Mouse (Mus musculus) MEL-GATA-1-ER (cell line): ENCODE measurements around the gene A1bg.
A peak's percentile ranks its signal among the peaks of the same experiment; 100 is the strongest.

Experiments
- DNase-seq: peaks from one replicate; pipeline ENCODE4 v3.0.0-alpha.2; 2012; ENCODE audit warnings: low read depth; ENCODE audit errors: extremely low read depth

The A1bg gene

GRCm38 (mm10) chr15:60922912-60923311, at the start of gene A1bg:
A1bg (minus strand) TSS chr15:60923012.
- no peak for DNase-seq

DNA sequence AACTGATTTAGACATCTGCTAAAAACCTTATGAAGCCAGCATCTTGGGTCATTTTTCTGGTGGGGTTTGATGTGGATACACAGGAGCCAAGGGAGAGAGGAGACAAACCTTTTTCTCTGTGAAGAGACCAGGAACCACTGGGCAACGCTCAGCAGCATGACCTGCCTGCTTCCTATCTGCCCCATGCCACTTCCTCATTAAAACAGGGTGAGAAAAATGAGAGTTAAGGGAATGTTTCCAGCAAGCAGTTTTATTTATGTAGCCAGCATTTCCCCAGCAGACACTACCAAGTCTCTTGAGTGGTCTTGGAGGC, 45.7 kb upstream of the A1bg start:
- no peak for DNase-seq

GRCm38 (mm10) chr15:60967841-60968548, 45.2 kb upstream of the A1bg start:
- no peak for DNase-seq

DNA sequence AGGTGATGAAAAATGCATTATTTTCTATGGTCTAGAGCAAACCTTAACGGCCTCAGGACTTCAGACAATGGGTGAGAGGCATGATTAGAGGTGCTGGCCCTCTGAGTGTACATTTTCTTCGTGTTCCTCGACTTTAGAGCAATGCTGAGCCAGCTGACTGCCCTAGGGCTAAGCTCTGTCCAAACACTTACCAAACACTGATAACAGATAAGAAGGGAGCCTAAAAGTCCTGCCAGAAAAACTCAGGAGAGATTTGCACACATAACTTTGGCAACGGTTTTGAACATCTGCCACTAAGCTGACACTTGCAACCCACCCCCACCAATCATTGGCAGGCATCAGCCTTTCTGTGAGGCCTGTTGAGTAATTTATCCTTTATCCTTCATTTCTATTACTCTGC, 2.9 kb upstream of the A1bg start:
- DNase-seq = no peak

- DNase-seq = no peak
Observed at GRCm38 (mm10) chr15:60903763-60904697, 18.8 kb downstream of the A1bg start.

DNA sequence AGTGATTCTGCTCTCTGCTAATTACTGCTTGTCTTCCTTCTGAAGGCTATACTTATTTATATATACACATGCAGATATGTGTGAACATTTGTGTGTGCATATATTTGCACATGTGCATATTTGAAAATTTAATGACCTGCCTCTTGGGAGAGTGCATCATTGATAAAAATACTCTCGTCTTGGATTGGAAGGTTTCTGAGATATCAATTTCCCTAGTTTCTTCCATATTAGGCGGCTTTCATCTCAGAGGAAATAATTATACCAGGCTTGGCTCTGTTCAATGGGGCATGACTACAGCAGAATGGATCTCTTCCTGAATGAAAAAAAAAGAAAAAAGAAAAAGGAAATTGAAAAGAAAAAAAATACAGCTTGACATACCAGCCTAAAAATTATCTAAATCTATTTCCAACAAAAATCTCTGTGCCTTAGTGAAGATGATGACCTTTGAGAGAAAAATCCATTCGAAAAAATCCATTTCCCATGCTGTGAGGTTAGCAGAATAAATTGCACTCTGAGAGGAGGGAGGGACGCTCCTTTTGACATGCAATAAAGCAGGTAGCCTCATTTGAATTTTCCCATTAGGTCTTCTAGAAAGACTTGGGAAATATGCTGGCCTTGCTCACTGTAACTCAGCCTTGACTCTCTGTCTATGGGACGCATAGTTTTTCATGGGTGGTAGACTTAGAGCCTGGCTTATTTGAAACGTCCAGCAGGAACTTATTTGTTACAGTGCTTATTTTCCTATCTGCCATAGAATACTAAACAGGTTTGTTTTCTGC, 24.4 kb downstream of the A1bg start:
- no peak for DNase-seq

GRCm38 (mm10) chr15:60896040-60896439, 26.8 kb downstream of the A1bg start:
- no peak for DNase-seq

DNA sequence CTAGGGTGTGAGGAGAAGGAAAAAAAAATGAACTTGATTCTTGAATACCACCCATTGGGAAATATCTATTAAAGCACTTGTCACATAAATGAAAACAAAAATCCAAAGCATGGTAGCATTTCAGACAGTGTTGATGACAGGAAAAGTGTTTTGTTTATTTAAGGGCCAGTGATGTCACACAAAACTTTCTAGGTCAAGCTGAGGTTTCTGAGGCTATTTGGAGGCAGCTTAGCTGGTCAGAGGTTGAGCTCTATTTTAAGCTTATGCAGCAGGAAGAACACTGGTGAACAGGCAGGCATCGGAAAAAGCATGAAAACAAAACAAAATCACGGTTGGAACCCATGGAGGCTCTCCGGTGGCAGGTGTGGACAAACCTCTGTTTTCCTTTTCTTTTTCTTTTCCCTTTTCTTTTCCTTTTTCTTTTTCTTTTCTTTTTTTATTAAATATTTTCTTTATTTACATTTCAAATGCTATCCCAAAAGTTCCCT, 29.8 kb downstream of the A1bg start:
- no peak for DNase-seq

DNA sequence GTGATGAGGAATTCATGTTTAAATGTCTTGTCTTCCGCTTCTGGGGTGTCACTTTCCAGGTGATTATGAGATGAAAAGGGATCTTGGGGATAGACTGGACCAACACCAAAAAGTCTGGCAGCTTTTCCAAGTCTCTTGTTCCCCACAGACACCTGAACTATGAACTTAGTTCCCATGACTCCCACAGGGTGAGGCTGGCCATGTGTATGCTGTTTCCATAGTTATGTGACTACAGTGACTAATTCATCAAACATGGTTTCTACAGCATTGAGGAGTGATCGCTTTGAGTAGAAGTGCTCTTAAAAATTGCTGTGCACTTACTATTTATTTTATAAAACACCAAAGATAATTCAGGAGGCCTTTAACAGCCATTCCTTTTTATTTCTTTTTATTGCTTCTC, 34.1 kb downstream of the A1bg start:
- no peak for DNase-seq

DNA sequence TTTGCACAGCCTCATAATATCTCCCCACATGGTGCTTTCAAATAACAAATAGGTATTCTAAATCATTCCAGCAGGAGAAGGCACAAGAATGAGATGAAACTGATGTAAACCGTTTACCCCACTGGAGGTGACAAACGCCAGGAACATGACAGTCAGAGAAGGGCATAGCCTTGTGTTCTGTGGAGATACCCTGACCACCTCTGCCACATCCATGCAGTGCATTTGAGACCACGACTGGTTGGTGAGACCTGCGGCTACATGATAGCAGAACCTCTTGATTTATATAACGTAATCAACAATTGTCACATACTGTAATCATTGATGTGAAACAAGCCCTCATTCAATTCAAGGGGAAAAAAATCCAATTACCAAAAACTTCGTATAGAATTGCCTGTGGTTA, 47.1 kb downstream of the A1bg start:
- no peak for DNase-seq

DNA sequence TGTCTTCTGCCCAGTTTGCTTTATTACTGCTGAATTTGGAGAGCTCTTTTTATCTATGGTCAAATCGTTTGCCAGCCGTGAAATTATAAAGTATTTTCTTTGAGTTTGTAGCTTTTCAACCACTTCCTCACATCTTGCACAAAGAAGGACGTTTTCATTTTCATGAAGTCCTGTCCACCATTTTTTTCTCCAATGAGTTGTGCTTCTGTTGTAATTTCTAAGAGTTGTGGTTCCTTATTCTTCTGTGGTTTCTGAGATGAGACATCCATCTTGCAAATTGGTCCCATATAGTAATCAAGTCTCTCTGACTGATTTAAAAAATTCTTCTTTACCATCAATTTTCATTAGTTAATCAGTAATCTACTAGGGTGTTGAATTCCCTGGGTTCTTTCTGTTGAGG, 60.4 kb downstream of the A1bg start:
- no peak for DNase-seq

DNA sequence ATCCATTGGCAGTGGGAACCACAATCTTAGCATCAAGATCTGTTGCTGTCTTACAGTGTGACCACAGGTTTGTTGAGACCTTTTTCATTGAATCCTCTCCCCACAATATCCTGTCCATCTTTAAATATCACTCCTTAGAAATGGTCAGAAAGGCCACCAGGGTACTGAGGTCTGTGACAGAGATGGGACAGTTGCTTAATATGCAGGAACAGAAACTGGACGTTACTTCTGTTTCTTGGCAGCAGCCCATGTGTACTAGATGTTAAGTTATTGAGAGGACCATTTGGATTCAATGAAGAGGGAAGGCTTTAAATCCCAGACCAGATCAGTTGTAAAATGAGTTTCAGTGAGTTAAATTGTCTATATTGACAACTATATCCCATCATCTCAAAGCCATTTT, 67.7 kb downstream of the A1bg start:
- DNase-seq = no peak

DNA sequence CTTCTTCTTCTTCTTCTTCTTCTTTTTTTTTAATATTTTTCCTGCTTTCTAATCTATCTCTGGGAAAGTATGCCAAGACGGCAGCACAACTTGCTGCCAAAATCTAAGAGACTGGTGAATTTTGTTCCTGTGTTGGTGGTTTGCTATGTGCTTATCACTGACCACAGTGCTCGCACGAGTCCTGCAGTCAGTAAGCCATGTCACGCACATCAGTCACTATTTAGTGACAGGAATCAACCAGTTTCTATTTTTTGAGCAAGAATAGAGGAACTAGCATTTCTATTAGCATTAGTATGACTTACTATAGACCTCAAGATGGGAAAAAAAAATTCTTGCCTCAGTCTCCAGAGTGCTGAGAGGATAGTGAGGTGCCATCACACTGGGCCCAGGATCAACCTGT, 68.7 kb downstream of the A1bg start:
- DNase-seq = peak; percentile 64

DNA sequence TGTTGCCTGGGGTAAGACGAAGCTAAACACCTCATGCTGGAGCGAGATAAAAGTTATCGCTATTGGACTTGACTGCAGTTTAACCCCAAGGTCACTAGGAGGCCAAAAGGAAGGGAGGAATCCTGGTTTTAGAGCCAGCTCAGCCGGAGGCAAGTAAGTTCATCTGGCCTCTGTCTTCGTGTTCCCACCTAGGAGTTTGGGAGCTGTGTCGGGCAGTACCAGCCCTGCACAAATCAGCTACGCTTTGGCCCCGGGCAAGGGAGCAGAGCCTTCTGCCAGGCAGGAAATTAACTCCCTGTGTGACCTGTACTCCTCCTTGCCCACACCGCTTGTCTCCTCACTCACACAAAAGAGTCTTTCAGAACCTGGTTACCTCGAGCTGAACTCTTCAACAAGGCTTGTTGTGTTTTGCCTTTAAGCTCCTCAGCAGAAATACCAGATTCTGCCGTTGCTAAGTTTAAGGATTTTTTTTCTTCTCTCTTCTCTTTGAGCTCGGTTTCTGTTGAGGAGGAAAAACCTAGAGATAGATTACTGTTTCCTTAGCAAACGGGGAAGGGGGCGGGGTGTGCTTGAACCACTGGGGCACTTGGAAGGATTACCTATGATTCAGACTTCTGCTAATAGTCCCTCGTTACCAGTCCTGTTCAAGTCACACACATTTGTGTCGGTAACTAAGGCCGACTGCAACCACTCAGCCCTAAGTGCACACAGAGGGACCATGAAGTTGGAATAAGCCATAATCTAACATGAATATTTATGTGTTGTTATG, 69.4 kb downstream of the A1bg start, which contains the start of gene Fam84b:
Gene Fam84b (minus strand): TSS at position 548 of the 769 bp plus-strand sequence.
- DNase-seq = peak; percentile 29

- DNase-seq = no peak
Observed at GRCm38 (mm10) chr15:60848630-60849029, 74.2 kb downstream of the A1bg start.
